Mouse (Mus musculus): ENCODE data around the gene Slc38a3.

Gene Slc38a3

GRCm38 (mm10) chr9:107695441-107696105 lies 26.2 kb upstream of the Slc38a3 start:
- DNase-seq (ENCODE audit: low spot score), result no peak

- DNase-seq (ENCODE audit: low spot score), result no peak
Observed at GRCm38 (mm10) chr9:107694627-107695026, 25.3 kb upstream of the Slc38a3 start.

DNA sequence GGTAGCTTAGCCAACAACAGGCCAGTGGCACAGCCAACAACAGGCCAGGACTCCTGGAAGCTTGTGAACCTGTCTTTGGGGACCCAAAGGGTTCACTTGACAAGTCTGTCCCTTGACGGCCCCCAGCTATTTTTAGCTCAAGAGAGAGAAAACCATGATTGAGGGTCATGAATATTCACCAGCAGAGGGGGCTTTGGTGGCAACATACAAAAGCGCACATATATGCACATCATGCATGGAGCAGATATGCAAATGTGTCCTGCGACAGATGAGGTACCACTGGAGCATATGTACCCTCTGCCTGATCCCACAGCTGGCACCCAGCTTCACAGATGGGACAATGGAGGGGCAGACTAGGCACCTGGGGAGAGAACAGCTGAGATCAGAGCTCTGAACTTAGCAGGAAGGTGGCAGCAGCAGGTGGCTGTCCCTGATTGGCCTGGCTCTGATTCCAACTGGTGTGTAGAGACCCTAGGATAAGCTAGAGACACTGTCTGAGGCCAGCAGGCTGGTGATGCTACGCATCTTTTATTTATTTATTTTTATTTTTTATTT lies 24.2 kb upstream of the Slc38a3 start:
- no peak for DNase-seq (ENCODE audit: low spot score)

- no peak for DNase-seq (ENCODE audit: low spot score)
Observed at GRCm38 (mm10) chr9:107692785-107693184, 23.5 kb upstream of the Slc38a3 start.

DNA sequence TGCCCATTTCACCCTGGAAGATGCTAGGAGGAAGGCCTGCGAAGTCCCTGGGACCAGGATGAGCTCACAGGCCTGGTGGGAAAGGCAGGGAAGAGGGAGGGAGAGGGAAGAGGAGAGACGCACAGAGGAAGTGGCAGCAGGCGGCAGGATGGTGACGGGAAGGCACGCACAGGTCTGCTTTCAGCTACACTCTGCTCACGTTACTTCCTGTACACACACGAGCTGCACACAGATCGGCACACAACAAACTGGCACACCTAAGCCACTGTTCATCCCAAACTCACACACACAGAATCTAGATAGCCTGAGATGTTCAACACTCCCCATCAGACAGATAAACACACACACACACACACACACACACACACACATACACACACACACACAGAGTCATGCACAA lies 21.1 kb upstream of the Slc38a3 start:
- DNase-seq (ENCODE audit: low spot score), result no peak

DNA sequence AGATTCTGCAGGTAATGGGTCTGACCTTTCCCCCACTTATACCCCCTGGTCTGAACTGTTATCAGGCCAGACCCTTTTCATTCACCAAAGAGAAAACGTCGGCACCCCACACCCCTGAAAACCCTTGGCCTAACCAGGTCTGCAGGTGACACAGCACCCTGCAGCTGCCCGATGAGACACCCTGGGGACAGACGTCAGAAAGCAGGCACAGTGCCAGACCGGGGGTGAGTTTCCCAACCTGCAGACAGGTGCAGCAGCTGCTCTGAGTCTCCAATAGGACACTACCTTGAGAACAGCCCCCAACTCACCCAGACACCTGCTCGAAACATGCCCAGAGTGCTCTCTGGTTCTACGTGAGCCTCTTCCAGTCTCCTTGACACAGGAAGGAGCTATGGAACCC lies 19.6 kb upstream of the Slc38a3 start:
- no peak for DNase-seq (ENCODE audit: low spot score)

DNA sequence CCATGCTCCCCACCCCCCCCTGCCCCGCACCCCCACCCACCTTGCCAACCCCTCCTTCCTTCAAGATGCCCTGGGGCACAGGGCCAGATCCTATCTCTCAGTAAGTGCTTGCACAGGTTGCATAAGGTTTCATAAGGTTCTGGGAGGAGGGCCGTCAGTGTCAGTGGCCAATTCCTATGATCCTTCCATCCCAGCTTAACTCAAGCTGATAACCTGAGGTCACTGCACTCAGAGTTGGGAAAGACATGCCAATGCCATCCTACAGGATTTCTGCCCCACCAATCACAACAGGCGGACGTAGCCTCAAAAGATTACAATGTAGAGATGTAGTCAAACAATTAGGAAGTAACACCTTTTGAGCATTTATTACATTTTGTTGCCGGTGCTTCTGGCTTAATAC lies 19.1 kb upstream of the Slc38a3 start:
- no peak for DNase-seq (ENCODE audit: low spot score)

DNA sequence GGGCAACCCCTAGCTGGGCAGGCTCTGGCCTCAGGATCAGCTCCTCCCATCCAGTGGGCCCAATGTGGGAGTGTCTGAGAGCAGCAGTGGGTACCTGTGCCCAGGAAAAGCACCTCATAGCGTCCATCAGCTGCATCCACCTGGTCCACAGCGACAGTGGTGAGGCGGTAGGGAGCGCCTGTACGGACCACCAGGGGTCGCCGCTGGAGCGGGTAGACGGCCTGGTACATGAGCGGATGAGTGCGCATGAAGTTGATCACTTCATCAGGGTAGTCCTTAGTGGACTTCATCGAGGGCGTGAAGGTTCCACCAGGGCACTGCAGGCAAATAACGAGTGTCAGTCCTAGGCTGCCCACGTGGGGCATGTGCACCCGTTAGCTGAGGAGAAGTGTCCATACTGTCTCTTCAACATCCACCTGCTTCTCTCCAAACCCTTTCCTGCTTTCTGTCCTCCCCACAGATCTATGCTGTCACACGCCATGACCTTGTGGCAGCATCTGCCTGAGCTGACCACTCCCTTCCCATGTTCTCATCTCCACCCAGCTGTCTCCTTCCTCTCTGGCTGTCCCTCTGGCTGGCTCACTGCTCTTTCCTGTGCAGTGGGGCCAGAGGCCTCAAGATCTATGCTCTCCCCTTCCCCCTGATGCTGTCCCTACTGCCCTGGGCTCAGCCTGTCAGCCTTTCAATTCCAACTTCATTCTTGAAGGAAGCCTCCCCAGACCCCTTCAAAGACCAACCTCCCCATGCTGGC lies 16.1 kb upstream of the Slc38a3 start:
- DNase-seq (ENCODE audit: low spot score), result peak; percentile 53

DNA sequence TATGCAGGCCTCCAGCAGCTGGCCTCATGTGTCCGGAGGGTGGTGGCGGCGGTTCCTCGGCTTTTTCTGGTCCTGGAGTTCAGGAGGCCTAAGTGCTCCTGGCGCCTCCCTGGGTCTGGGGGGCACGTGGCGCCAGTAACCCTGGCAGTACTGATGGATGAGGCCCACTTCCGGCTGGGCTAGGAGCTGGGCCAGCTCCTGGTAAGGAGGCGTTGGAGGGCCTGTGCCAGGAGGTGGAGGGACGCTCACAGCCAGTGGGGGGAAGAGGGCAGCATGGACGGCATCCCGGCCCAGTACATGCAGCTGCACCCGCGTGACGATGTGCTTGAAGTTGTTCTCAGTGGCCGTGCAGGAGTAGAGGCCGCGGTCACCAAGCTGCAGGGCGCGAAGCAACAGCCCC lies 13.1 kb upstream of the Slc38a3 start:
- DNase-seq (ENCODE audit: low spot score), result no peak

GRCm38 (mm10) chr9:107679501-107679900 lies 10.2 kb upstream of the Slc38a3 start, which contains the start of gene Gnat1:
TSS of gene Gnat1 (minus strand) at chr9:107679712.
- DNase-seq (ENCODE audit: low spot score), result no peak

GRCm38 (mm10) chr9:107678861-107679260 lies 9.5 kb upstream of the Slc38a3 start:
- DNase-seq (ENCODE audit: low spot score), result no peak

DNA sequence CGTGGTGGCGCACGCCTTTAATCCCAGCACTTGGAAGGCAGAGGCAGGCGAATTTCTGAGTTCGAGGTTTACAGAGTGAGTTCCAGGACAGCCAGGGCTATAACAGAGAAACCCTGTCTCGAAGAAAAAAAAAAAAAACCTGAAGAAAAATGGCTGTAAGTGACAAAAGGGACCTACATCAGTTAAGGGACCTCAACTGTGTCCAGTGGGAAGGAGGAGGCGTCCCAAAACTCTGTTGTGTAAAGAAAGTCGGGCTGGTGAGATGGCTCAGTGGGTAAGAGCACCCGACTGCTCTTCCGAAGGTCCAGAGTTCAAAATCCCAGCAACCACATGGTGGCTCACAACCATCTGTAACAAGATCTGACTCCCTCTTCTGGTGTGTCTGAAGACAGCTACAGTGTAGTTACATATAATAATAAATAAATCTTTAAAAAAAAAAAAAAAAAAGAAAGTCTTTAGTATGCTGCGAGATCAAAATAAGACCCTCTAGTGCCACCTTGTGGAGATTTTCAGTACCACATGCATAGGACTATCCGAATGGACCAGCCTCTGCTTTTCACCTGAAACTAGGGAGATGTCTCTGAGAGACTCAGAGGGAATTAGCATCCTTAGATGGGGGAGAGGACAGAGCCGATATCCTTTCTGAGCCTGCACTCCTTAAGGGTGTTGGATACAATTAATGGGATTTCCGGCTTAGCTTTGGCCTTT lies 8.6 kb upstream of the Slc38a3 start:
- peak; percentile 87 for DNase-seq (ENCODE audit: low spot score)

DNA sequence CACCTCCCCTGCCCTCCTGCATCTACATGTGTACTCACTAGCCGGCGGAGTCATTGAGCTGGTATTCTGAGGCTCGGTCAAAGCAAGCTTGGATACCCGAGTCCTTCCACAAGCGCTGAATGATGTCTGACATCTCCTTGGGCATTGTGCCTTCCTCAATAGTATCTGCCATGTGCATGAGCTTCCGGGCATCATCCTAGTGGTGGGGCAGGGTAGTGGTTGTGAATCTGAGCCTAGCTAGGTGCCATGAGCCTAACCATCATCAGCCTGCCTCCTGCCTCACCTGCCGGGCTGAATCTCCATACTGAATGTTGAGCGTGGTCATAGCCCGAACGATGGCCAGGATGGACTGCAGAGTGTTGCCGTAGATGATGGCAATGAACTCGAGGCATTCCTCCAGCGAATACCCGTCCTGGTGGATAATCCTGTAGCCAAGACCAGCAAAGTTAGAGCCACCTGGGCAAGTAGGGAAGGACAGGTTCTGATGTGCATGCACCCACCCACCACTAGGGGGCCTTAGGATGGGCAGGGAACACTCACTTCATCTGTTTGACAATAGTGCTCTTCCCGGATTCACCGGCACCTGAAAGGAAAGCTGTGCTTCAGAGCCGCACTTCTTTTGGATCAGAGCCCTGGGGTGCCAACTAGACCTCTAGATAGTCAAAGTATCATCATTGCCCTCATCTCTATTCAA lies 7.9 kb upstream of the Slc38a3 start:
- no peak for DNase-seq (ENCODE audit: low spot score)

- DNase-seq (ENCODE audit: low spot score), result no peak
Observed at GRCm38 (mm10) chr9:107676302-107676701, 7.0 kb upstream of the Slc38a3 start.

DNA sequence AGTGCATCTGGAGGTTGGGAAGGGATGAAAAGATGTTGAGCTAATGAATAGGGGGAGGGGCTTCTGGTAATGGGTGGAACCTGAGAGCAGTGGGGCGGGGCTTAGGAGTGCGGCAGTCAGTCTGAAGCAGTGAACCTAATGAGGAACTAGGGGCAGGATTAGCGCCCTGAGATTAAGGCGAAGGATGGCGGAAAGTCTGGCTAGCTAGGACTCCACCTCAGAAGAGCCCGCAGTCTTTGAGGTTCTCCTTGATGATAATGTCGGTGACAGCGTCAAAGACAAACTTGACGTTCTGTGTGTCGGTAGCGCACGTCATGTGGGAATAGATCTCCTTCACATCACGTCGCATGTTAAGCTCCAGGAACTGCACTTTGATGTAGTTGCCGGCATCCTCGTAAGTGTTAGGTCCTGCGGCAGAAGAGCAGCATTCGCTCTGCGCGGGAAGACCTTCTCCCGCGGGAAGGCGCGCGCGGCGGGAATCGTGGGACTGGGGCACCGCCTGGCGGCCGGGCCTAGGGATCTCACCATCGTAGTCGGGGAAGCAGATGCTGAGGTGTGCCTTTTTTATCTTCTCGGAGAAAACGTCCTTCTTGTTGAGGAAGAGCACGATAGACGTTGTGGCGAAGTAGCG lies 6.5 kb upstream of the Slc38a3 start:
- DNase-seq (ENCODE audit: low spot score), result peak; percentile 58

GRCm38 (mm10) chr9:107674609-107675429 lies 5.5 kb upstream of the Slc38a3 start:
- no peak for DNase-seq (ENCODE audit: low spot score)

GRCm38 (mm10) chr9:107670259-107670658 lies 929 bp upstream of the Slc38a3 start:
- DNase-seq (ENCODE audit: low spot score), result no peak

- DNase-seq (ENCODE audit: low spot score), result no peak
Observed at GRCm38 (mm10) chr9:107668916-107669315, 414 bp downstream of the Slc38a3 start.

- DNase-seq (ENCODE audit: low spot score), result no peak
Observed at GRCm38 (mm10) chr9:107668011-107668410, 1.3 kb downstream of the Slc38a3 start.

- DNase-seq (ENCODE audit: low spot score), result no peak
Observed at GRCm38 (mm10) chr9:107667219-107667618, 2.1 kb downstream of the Slc38a3 start.

DNA sequence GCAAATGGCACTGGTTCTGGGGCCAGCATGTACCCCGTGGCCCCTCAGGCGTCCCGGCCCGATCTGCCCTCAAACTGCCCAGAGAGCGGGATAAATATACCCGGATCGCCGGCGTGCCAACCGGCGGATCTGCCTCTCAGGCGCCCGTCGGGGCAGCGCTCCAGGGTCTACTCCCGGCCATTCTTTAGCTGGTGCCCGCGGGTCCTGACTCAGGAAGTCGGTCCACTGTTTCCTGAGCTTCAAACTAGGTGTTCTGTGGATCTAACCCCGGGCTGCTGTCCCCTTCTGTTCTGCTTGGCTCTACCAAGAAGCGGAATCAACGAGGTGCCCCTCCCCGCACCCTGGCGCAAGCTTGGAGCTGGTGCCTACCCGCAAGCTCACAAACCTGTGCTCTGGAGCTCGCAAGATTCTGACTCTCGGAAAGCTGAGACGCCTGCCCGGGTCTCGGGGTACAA lies 2.6 kb downstream of the Slc38a3 start:
- DNase-seq (ENCODE audit: low spot score), result no peak
